Mouse (Mus musculus): ENCODE measurements at regions not wholly inside any gene's neighbourhood (a gene's known extent, or its start where the extent isn't known, plus 50 kb on each side); places are given as distances from the start of the nearest gene placed in this dataset.

DNA sequence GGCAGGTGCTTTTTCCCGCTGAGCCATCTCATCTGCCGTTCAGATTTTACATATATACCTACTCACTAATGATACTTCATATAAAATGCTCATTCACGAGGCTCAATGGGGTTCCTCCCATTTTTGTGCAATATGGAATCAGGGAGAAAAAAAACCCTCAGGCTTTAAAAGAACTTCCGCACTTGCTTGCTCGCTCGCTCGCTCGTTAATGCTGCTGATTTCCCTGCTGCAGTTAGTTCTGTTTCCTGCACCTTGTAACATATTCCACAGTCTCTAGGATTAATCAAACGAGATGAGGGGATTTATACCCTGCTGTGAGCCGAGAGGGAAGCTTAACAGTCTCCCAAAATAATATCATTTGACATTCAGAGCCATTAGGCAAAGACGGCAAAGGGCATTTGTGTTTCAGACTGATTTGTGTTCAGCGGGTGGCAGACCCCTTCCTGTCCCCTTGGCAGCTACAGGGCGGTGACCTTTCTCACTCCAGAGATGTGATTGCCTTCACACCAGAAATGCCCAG lies 326.4 kb downstream of the Pdcd6ip start:
- no peak for ATAC-seq (replicated peaks in 1 of 2; ENCODE audit: insufficient read depth in 1 of 2, low FRiP score in 2 of 2, low TSS enrichment in 1 of 2, low read depth in 1 of 2, poor library complexity in 2 of 2, severe bottlenecking in 2 of 2)

DNA sequence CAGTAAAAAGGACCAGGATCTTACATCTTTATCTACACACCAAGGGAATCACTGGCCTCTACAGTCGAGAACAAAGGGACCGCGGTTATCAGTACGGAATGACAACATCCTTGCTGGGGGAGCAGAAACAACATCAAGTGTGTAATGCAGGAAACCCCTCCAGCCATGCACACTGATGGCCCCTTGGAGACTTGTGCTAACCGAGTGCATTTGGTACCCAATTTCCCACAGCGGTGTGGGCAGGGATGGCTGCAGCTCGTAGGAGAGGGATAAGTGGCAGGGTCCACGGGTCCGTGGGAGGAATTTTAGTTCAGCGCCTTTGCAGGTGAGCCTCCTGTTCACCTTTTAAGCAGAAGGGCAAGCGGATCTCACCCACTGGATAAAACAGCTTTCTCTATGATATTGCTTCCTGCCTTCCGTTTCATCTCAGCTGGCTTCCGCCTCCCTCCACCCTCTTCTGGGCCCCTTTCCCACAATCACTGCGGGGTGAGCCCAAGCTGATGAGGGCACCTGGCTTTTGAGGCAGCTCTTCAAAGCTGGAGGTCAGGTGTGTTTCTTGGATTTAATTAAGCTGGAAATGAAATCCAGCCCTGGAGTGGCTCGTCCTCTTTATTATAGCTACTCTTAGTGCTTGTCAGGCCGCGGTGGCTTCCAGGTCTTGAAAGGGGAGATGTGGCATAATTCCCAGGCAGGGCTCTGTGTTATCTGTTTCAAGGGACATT lies 327.5 kb downstream of the Pdcd6ip start:
- no peak for ATAC-seq (replicated peaks in 1 of 2; ENCODE audit: insufficient read depth in 1 of 2, low FRiP score in 2 of 2, low TSS enrichment in 1 of 2, low read depth in 1 of 2, poor library complexity in 2 of 2, severe bottlenecking in 2 of 2)

DNA sequence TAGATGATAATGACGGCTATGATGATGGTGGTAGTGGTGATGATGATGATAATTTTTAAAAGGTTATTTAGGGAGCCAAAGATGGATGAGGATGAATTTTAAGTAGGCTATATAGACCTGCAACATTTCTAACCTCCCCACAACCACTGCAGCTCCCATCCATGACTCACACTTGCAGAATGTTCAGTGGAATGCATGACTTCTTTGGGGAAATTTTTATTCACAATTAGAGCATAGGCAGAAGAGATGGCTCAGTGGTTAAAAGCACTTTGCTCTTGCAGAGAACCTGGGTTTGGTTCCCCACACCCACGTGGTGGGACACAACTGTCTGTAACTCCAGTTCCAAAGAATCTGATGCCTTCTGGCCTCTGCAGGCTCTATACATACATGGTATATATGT lies 329.5 kb downstream of the Pdcd6ip start:
- no peak for ATAC-seq (replicated peaks in 1 of 2; ENCODE audit: insufficient read depth in 1 of 2, low FRiP score in 2 of 2, low TSS enrichment in 1 of 2, low read depth in 1 of 2, poor library complexity in 2 of 2, severe bottlenecking in 2 of 2)

DNA sequence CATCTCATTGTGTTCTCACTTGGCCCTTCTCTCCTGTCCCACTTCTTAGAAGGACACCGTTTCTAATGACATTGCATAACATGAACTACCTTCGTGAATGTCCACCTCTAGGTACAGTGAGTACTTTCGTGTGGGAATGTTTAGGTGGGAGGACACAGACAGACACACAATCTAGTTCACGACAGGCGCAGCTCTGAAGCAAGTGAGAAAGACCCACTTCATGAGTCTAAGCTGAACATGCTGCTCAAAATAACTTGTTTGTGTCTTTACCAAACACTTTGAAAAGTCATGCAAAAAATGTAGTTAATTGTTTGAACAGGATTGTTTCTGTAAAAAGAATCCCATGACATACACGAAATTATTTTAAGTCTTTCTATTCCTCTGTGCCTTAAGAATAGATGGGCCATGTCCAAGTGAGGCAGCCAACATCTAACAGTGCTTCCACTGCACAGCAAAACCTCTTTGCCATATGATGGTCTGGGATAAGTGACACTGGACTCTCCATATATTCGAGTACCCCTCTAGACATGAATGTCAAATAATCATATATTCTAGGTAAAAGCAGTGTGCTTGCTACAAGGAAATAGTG lies 336.2 kb downstream of the Pdcd6ip start:
- no peak for ATAC-seq (replicated peaks in 1 of 2; ENCODE audit: insufficient read depth in 1 of 2, low FRiP score in 2 of 2, low TSS enrichment in 1 of 2, low read depth in 1 of 2, poor library complexity in 2 of 2, severe bottlenecking in 2 of 2)

- no peak for ATAC-seq (replicated peaks in 1 of 2; ENCODE audit: insufficient read depth in 1 of 2, low FRiP score in 2 of 2, low TSS enrichment in 1 of 2, low read depth in 1 of 2, poor library complexity in 2 of 2, severe bottlenecking in 2 of 2)
These were observed 360.1 kb downstream of the Pdcd6ip start for GRCm38 (mm10) chr9:113347942-113348341.

- no peak for ATAC-seq (replicated peaks in 1 of 2; ENCODE audit: insufficient read depth in 1 of 2, low FRiP score in 2 of 2, low TSS enrichment in 1 of 2, low read depth in 1 of 2, poor library complexity in 2 of 2, severe bottlenecking in 2 of 2)
These were observed 361.5 kb downstream of the Pdcd6ip start for GRCm38 (mm10) chr9:113346531-113346930.

GRCm38 (mm10) chr9:113342131-113342530 lies 365.9 kb downstream of the Pdcd6ip start:
- ATAC-seq (replicated peaks in 1 of 2; ENCODE audit: insufficient read depth in 1 of 2, low FRiP score in 2 of 2, low TSS enrichment in 1 of 2, low read depth in 1 of 2, poor library complexity in 2 of 2, severe bottlenecking in 2 of 2): no peak

GRCm38 (mm10) chr9:113340838-113341237 lies 367.2 kb downstream of the Pdcd6ip start:
- no peak for ATAC-seq (replicated peaks in 1 of 2; ENCODE audit: insufficient read depth in 1 of 2, low FRiP score in 2 of 2, low TSS enrichment in 1 of 2, low read depth in 1 of 2, poor library complexity in 2 of 2, severe bottlenecking in 2 of 2)

DNA sequence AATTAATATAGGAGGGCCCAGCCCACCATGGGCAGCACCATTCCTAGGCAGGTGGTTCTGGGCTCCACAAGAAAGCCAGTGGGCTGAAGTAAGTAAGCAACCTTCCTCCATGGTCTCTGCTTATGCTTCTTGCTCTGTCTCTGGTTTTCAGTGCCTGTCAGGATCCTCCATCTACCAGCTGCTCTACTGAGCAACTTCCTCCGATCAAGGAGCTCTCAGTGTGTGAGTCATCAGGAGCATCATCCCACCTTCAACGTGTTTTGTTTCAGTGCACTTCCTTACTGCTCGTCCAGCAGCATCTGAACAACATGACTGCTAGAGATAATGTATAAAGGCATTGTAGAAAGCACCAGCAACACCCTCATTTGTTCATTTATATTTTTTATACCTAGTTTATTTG lies 368.0 kb downstream of the Pdcd6ip start:
- no peak for ATAC-seq (replicated peaks in 1 of 2; ENCODE audit: insufficient read depth in 1 of 2, low FRiP score in 2 of 2, low TSS enrichment in 1 of 2, low read depth in 1 of 2, poor library complexity in 2 of 2, severe bottlenecking in 2 of 2)

GRCm38 (mm10) chr9:113324489-113324888 lies 383.6 kb downstream of the Pdcd6ip start:
- ATAC-seq (replicated peaks in 1 of 2; ENCODE audit: insufficient read depth in 1 of 2, low FRiP score in 2 of 2, low TSS enrichment in 1 of 2, low read depth in 1 of 2, poor library complexity in 2 of 2, severe bottlenecking in 2 of 2): no peak

DNA sequence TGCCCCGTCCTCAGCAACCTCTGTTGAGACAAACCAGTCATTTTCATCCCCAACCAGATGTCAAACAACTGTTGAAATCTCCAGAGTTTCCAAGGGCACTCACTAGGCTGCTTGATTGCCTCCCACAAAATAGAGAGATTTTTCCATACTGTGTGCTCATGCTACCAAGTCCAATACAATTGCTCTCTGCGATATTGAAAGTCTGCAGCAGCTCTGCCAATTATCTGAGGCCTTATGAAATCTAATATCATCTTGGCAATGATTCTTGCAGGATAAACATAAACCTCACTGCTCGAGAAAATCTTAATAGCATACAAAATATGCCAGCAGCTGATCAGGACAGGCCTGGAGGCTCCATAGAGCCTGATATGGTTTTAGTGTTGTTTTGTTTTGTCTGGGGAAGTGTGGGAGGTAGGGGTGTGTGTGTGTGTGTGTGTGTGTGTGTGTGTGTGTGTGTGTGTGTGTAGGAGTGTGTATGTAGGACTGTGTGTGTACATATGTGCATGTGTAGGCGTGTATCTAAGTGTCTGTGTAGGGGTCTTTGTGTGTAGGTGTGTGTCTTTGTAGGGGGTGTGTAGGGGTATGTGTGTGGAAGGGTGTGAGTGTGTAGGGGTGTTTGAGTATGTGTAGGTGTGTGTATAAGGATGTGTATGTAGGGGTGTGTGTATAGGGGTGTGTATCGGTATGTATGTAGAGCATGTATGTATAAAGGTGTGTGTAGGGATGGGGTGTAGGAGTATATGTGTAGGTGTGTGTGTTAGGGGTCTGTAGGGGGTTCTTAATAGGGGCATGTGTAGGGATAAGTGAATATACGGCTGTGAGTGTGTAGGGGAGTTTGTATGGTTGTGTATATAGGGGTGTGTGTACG lies 398.1 kb downstream of the Pdcd6ip start:
- ATAC-seq (replicated peaks in 1 of 2; ENCODE audit: insufficient read depth in 1 of 2, low FRiP score in 2 of 2, low TSS enrichment in 1 of 2, low read depth in 1 of 2, poor library complexity in 2 of 2, severe bottlenecking in 2 of 2): no peak

DNA sequence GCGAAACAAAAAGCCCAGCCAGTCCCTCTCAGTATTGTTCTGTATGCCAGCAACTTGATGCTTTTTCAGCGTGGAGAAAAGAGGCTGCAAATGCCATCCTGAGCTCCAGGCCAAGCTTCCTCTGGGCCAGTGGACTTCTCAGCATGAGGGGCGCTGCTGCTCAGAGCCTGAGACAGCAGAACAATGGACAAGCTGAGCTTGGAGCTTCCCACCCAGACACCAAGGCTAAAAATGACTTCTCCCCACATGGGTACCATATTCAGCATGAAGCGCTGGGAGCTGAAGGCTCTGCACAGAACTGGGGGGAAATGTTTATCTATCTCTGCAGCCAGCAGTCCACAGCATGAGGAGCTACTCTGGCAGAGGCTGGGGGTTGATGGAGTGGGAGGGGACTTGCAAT lies 402.3 kb downstream of the Pdcd6ip start:
- ATAC-seq (replicated peaks in 1 of 2; ENCODE audit: insufficient read depth in 1 of 2, low FRiP score in 2 of 2, low TSS enrichment in 1 of 2, low read depth in 1 of 2, poor library complexity in 2 of 2, severe bottlenecking in 2 of 2): no peak

DNA sequence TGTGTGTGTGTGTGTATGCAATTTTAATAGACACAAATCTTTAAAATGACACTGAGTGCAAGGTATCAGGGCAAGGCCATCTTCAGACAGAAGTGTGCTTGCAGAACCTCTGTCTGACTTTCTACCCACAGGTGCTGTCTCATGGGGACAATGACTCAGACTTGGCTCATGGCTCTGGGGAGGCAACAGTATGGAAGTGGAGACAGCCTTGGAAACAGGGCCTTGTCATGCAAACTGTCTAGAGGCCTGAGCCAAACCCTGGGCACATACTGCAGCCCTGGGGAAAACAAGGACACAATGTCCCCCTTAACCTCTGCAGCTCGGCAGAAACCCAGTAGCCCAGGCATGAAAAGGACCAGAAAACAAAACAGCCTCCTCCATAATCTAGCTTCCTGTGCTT lies 405.6 kb downstream of the Pdcd6ip start:
- no peak for ATAC-seq (replicated peaks in 1 of 2; ENCODE audit: insufficient read depth in 1 of 2, low FRiP score in 2 of 2, low TSS enrichment in 1 of 2, low read depth in 1 of 2, poor library complexity in 2 of 2, severe bottlenecking in 2 of 2)

DNA sequence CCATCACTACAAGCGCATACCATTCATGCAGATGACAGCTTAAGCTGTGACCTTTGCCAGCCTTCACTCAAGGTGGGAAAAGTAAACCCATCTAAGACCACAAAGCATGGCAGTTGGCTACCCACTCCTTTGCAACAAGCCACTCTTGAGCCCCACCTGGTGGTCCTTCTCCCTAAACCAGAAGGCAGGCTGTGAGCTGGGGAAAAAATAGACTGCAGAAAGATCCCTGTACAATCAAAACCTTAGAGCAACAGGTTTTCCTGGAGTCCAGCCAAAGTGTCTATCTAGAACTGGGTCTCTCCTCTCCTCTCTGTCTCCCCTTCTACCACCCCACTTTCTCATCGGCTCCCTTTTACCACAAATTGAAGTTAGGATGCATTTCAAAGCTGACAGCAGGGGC lies 407.2 kb downstream of the Pdcd6ip start:
- no peak for ATAC-seq (replicated peaks in 1 of 2; ENCODE audit: insufficient read depth in 1 of 2, low FRiP score in 2 of 2, low TSS enrichment in 1 of 2, low read depth in 1 of 2, poor library complexity in 2 of 2, severe bottlenecking in 2 of 2)

GRCm38 (mm10) chr9:113299900-113300299 lies 408.2 kb downstream of the Pdcd6ip start:
- no peak for ATAC-seq (replicated peaks in 1 of 2; ENCODE audit: insufficient read depth in 1 of 2, low FRiP score in 2 of 2, low TSS enrichment in 1 of 2, low read depth in 1 of 2, poor library complexity in 2 of 2, severe bottlenecking in 2 of 2)

- ATAC-seq (replicated peaks in 1 of 2; ENCODE audit: insufficient read depth in 1 of 2, low FRiP score in 2 of 2, low TSS enrichment in 1 of 2, low read depth in 1 of 2, poor library complexity in 2 of 2, severe bottlenecking in 2 of 2): no peak
These were observed 412.1 kb downstream of the Pdcd6ip start for GRCm38 (mm10) chr9:113295850-113296467.

DNA sequence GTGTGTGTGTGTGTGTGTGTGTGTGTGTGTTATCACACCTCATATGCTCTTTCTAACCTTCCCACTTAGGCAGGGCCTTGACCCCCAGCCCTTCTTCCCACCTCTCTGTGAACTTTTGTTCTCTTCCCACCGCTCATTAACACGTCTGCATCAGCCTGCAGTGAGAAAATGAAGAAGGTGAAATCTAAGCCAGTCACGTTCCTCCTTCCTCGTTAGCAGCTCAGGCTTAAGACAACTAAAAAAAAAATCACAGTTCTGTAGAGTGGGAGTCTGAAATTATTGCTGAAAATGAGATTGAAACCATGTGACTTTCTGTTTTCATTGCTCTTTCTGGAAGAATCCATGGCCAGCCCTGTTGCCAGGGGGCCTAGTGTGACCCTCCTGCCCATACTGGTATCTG lies 420.7 kb downstream of the Pdcd6ip start:
- no peak for ATAC-seq (replicated peaks in 1 of 2; ENCODE audit: insufficient read depth in 1 of 2, low FRiP score in 2 of 2, low TSS enrichment in 1 of 2, low read depth in 1 of 2, poor library complexity in 2 of 2, severe bottlenecking in 2 of 2)

DNA sequence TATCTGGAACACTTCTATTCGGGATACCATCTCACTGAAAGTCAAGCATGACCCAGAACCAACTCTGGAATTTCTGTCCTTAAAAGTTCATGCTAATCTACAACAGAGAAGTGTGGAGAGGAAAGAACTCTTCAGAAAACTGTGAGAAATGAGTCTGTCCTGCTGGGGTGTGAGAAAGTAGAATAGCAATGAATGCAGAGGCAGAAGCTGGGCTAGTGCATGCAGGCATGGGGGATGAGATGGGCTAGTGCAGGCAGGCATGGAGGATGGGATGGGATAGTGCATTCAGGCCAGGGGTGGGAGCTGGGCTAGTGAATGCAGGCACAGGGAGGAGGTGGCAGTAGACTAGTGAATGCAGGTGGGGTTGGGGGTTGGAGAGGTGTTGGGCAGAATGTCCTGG lies 424.8 kb downstream of the Pdcd6ip start:
- no peak for ATAC-seq (replicated peaks in 1 of 2; ENCODE audit: insufficient read depth in 1 of 2, low FRiP score in 2 of 2, low TSS enrichment in 1 of 2, low read depth in 1 of 2, poor library complexity in 2 of 2, severe bottlenecking in 2 of 2)
